Comparison of ENCODE assay signal across 13 mouse cellular contexts in the genomic region with DNA sequence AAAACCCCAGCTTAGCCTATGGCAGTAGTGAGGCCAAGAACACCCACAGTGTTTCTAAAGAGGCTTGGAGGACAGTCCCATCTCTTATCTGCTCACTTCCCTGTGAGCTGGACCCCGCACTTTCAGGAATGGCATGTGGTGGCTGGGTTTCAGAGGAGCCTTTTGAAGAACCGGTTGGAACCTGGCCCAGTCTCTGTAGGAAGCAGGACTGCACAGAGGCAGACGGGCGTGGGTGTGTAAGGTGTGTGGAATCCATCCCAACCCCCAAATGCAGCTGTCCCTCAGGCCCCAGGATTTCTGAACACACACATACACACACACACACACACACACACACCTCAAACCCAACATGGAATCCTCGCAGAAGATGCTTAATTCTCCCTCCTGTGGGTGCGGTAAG. TPM values are rescaled to one million over a fixed set of nuclear protein-coding genes. Genes with fewer than 3 reads are reported as not detected.
DNase-seq lines count a peak whose midpoint lies in the region; ATAC-seq and TF ChIP-seq lines count a peak whose summit lies in the region.
"Had no signal": no experiment of that assay in that cellular context is flagged by ENCODE, and none has a peak within 500 bp of the region (broad histone marks: within the 10 kb centered on the region; RNA-seq: fewer than 3 reads in every experiment).

No protein-coding gene starts in this region.

- DNase-seq in heart, adult 9 months (ENCODE audit: low spot score in 2 of 2), result no peak
- DNase-seq in limb, embryonic 14.5 days (ENCODE audit: low spot score), result peak; percentile 18
- DNase-seq in limb, embryonic 10.5 days (ENCODE audit: low spot score), result no peak
- DNase-seq in left cerebral cortex, adult 18-20 months (ENCODE audit: low spot score in 2 of 2), result peak; percentile 92 to 94
- peak; percentile 49 for DNase-seq in right cerebral cortex, postnatal 4 days
- no peak for DNase-seq in gastrocnemius, postnatal 4 days (ENCODE audit: low spot score in 2 of 2)
- DNase-seq: B cell, adult 2 months; thymus, postnatal 14 days had no signal

- H3K27ac ChIP-seq in heart, embryonic 12.5 days (ENCODE audit: poor library complexity, severe bottlenecking), result no peak overlapping the region
- H3K27ac ChIP-seq in limb, embryonic 14.5 days (replicated peaks; ENCODE audit: low read depth, low read length), result no peak overlapping the region
- H3K27ac ChIP-seq in limb, embryonic 10.5 days, result no peak overlapping the region
- no peak overlapping the region for H3K27ac ChIP-seq in midbrain, embryonic 13.5 days
- H3K27ac ChIP-seq: embryonic facial prominence, embryonic 13.5 days; forebrain, embryonic 15.5 days; hindbrain, embryonic 12.5 days had no signal

- H3K9ac ChIP-seq in heart, embryonic 12.5 days, result no peak overlapping the region
- H3K9ac ChIP-seq in limb, embryonic 14.5 days (ENCODE audit: low read depth, low read length, severe bottlenecking), result no peak overlapping the region
- no peak overlapping the region for H3K9ac ChIP-seq in midbrain, embryonic 13.5 days (replicated peaks)
- H3K9ac ChIP-seq: embryonic facial prominence, embryonic 13.5 days; forebrain, embryonic 15.5 days; hindbrain, embryonic 12.5 days had no signal

- peaks cover 56% of the 10 kb centered on the region for H3K4me1 ChIP-seq in heart, embryonic 12.5 days (replicated peaks)
- peaks cover 13% of the 10 kb centered on the region; the same call in 1 of the 2 replicates for H3K4me1 ChIP-seq in limb, embryonic 14.5 days (ENCODE audit: control insufficient read depth, insufficient read depth, low read length)
- peaks cover 42% of the 10 kb centered on the region for H3K4me1 ChIP-seq in limb, embryonic 10.5 days
- H3K4me1 ChIP-seq in midbrain, embryonic 13.5 days (replicated peaks), result peaks cover 47% of the 10 kb centered on the region

- H3K36me3 ChIP-seq in heart, embryonic 12.5 days, result no peaks in the 10 kb centered on the region
- H3K36me3 ChIP-seq in limb, embryonic 14.5 days (ENCODE audit: control insufficient read depth, insufficient read depth, low read length), result no peaks in the 10 kb centered on the region
- H3K36me3 ChIP-seq in limb, embryonic 10.5 days, result no peaks in the 10 kb centered on the region
- H3K36me3 ChIP-seq in midbrain, embryonic 13.5 days, result no peaks in the 10 kb centered on the region
- H3K36me3 ChIP-seq: embryonic facial prominence, embryonic 13.5 days; forebrain, embryonic 15.5 days; hindbrain, embryonic 12.5 days had no signal

- TF ChIP-seq POLR2A in limb, embryonic 14.5 days (IDR thresholded peaks at IDR 0.05; ENCODE audit: borderline replicate concordance, extremely low read depth, insufficient read depth, insufficient read length), result no peak

- 50% methylated on average over 6 of the region's 6 CpGs for WGBS in heart, embryonic 12.5 days
- WGBS in limb, embryonic 14.5 days, result 65% methylated on average over 6 of the region's 6 CpGs
- WGBS in limb, embryonic 10.5 days, result 88% methylated on average over 6 of the region's 6 CpGs
- WGBS in midbrain, embryonic 13.5 days, result 83% methylated on average over 6 of the region's 6 CpGs

- no peak overlapping the region for H3K4me3 ChIP-seq in heart, embryonic 12.5 days
- H3K4me3 ChIP-seq in limb, embryonic 14.5 days (replicated peaks; ENCODE audit: low read length), result no peak overlapping the region
- H3K4me3 ChIP-seq in limb, embryonic 10.5 days, result no peak overlapping the region
- no peak overlapping the region for H3K4me3 ChIP-seq in midbrain, embryonic 13.5 days (replicated peaks)
- H3K4me3 ChIP-seq: embryonic facial prominence, embryonic 13.5 days; forebrain, embryonic 15.5 days; hindbrain, embryonic 12.5 days had no signal

- no peak overlapping the region for H3K4me2 ChIP-seq in heart, embryonic 12.5 days
- H3K4me2 ChIP-seq in limb, embryonic 14.5 days (replicated peaks; ENCODE audit: low read depth, low read length, severe bottlenecking), result no peak overlapping the region
- H3K4me2 ChIP-seq in midbrain, embryonic 13.5 days (replicated peaks), result no peak overlapping the region
- H3K4me2 ChIP-seq: embryonic facial prominence, embryonic 13.5 days; forebrain, embryonic 15.5 days; hindbrain, embryonic 12.5 days had no signal

- peaks cover 9% of the 10 kb centered on the region for H3K27me3 ChIP-seq in heart, embryonic 12.5 days (replicated peaks)
- no peaks in the 10 kb centered on the region for H3K27me3 ChIP-seq in limb, embryonic 14.5 days (ENCODE audit: control insufficient read depth, insufficient read depth, low read length)
- peaks cover 16% of the 10 kb centered on the region; the same call in 1 of the 2 replicates for H3K27me3 ChIP-seq in limb, embryonic 10.5 days (ENCODE audit: low read depth, poor library complexity, severe bottlenecking)
- no peaks in the 10 kb centered on the region for H3K27me3 ChIP-seq in midbrain, embryonic 13.5 days
- H3K27me3 ChIP-seq: forebrain, embryonic 15.5 days; hindbrain, embryonic 12.5 days had no signal

- H3K9me3 ChIP-seq in heart, embryonic 12.5 days (replicated peaks), result no peaks in the 10 kb centered on the region
- H3K9me3 ChIP-seq in limb, embryonic 14.5 days (ENCODE audit: control insufficient read depth, low read length), result no peaks in the 10 kb centered on the region
- H3K9me3 ChIP-seq in limb, embryonic 10.5 days (replicated peaks), result no peaks in the 10 kb centered on the region
- no peaks in the 10 kb centered on the region for H3K9me3 ChIP-seq in midbrain, embryonic 13.5 days
- H3K9me3 ChIP-seq: embryonic facial prominence, embryonic 13.5 days; forebrain, embryonic 15.5 days; hindbrain, embryonic 12.5 days had no signal

- ATAC-seq in heart, embryonic 12.5 days (ENCODE audit: insufficient number of reproducible peaks, low FRiP score), result 0 out of 2 replicates have a peak, but pooled peaks have one; percentile 30
- ATAC-seq in limb, embryonic 14.5 days (ENCODE audit: low FRiP score, low read depth), result no peak
- ATAC-seq in midbrain, embryonic 13.5 days, result no peak
- ATAC-seq: forebrain, embryonic 15.5 days had no signal

RNA-seq across cellular contexts. Expression of a gene that starts 23.9 kb away (rescaled TPM):
- 5.4 TPM in 2 replicates for polyA plus RNA-seq in heart, embryonic 12.5 days (2016; fragmentation: Nextera tagmentation; extraction: Ambion mirVana)
- 12.5 and 15.4 TPM in 2 replicates for polyA plus RNA-seq in limb, embryonic 14.5 days (2012; rRNA removed)
- 8.4 and 8.9 TPM in 2 replicates for polyA plus RNA-seq in limb, embryonic 14.5 days (2014; fragmentation: Nextera tagmentation; extraction: Ambion mirVana)
- 1.5 and 2.0 TPM in 2 replicates for polyA plus RNA-seq in limb, embryonic 10.5 days (2016; fragmentation: Nextera tagmentation; extraction: Ambion mirVana)
- 10 to 100 TPM; 53.0 to 56.5 TPM for total RNA-seq in left cerebral cortex, adult 18-20 months (2021)
- 1 to 10 TPM; 1.2 to 1.4 TPM for total RNA-seq in gastrocnemius, postnatal 4 days (2021)
- polyA plus RNA-seq in midbrain, embryonic 13.5 days (2015; fragmentation: Nextera tagmentation; extraction: Ambion mirVana), result 9.4 and 10.6 TPM in 2 replicates

Comparison
In these comparisons a context has a peak if more than half of its experiments do, and no peak if none do; other contexts are left out.
1. DNase-seq: peak in limb, embryonic 14.5 days (single experiment), left cerebral cortex, adult 18-20 months (2 of 2) and right cerebral cortex, postnatal 4 days (single experiment); none in heart, adult 9 months (0 of 2), limb, embryonic 10.5 days (single experiment) and gastrocnemius, postnatal 4 days (0 of 2).